Comparison of ENCODE assay signal across 8 mouse cellular contexts in genomic region chr2:92485640-92486295, GRCm38 (mm10). TPM values are rescaled to one million over a fixed set of nuclear protein-coding genes. Genes with fewer than 3 reads are reported as not detected.
DNase-seq lines count a peak whose midpoint lies in the region; ATAC-seq and TF ChIP-seq lines count a peak whose summit lies in the region.

No protein-coding gene starts in this region.

- peaks cover 31% of the 10 kb centered on the region for H3K4me1 ChIP-seq in midbrain, embryonic 10.5 days

- ATAC-seq in Patski: peak; percentile 44
- no peak for ATAC-seq in activated CD4-positive, CD25-positive, alpha-beta regulatory T cell, adult 4 months

- CTCF ChIA-PET in Patski (lab: Charles Lee): interaction anchor here (0.7 to 2.5 kb wide), 20 partner anchors 9 to 354 kb away, joined by 3 to 16 read pairs (median 3); partner anchors contain the start of genes Large2, Pex16 and Slc35c1

- WGBS in midbrain, embryonic 10.5 days: 5% methylated on average over 15 of the region's 15 CpGs

- no peaks in the 10 kb centered on the region for H3K36me3 ChIP-seq in midbrain, embryonic 10.5 days

- peak overlapping the region; percentile 57 for H3K4me3 ChIP-seq in gastrocnemius, adult 2 months
- H3K4me3 ChIP-seq in midbrain, embryonic 10.5 days: peak overlapping the region; percentile 23; the same call in 1 of the 2 replicates

- H3K27me3 ChIP-seq in Patski: peaks cover 9% of the 10 kb centered on the region
- peaks cover 55% of the 10 kb centered on the region for H3K27me3 ChIP-seq in midbrain, embryonic 10.5 days (ENCODE audit: low read depth, poor library complexity, severe bottlenecking)

- POLR2A ChIA-PET in Patski (lab: Charles Lee): no interaction called here

- in situ Hi-C loops in Patski (cut with MboI; ENCODE audit: low pct_unique_long_range_greater_than_20kb): loop anchor here (5.0 kb wide), 1 partner anchor 327 kb away; no protein-coding TSS in a partner anchor

- H3K9me3 ChIP-seq in midbrain, embryonic 10.5 days (replicated peaks): no peaks in the 10 kb centered on the region

- intact Hi-C loops in gastrocnemius, adult 2 months (cut with DNase I): loop anchor here (2.0 kb wide), 1 partner anchor 325 kb away; no protein-coding TSS in a partner anchor
- intact Hi-C loops in left cerebral cortex, postnatal 25 days (cut with DNase I): loop anchor here (1.0 to 5.0 kb wide), 4 partner anchors 43 to 355 kb away; no protein-coding TSS in a partner anchor

- DNase-seq in Patski (ENCODE audit: low read depth, low spot score): no peak
- DNase-seq in cerebellum, postnatal 14 days: peak; percentile 89 to 92
- peak; percentile 81 for DNase-seq in gastrocnemius, adult 2 months
- DNase-seq in induced T-regulatory cell, adult 2 months (ENCODE audit: low read depth): peak; percentile 65
- DNase-seq in left cerebral cortex, postnatal 25 days (ENCODE audit: low spot score in 2 of 2): peak; percentile 80 to 86
- DNase-seq in midbrain, embryonic 10.5 days (ENCODE audit: low spot score): peak; percentile 81
- peak; percentile 65 to 69 for DNase-seq in right cerebral cortex, postnatal 36 days (ENCODE audit: low spot score in 2 of 2)

- TF ChIP-seq CTCF in Patski (IDR thresholded peaks at IDR 0.05): peak; percentile 91
- peak; percentile 87 for TF ChIP-seq CTCF in gastrocnemius, adult 2 months (IDR thresholded peaks at IDR 0.05)

- no peak overlapping the region for H3K27ac ChIP-seq in gastrocnemius, adult 2 months
- no peak overlapping the region for H3K27ac ChIP-seq in midbrain, embryonic 10.5 days (replicated peaks)

RNA-seq across cellular contexts. Expression of gene Slc35c1, which starts 25.4 kb away (rescaled TPM):
- 11.0 TPM for polyA plus RNA-seq in Patski (2021)
- 1 to 10 TPM; 4.9 to 5.1 TPM for total RNA-seq in gastrocnemius, adult 2 months (2021)
- total RNA-seq in left cerebral cortex, postnatal 25 days (2021): 10 to 100 TPM; 18.2 to 18.4 TPM
- 12.8 and 15.1 TPM in 2 replicates for polyA plus RNA-seq in midbrain, embryonic 10.5 days (2016; fragmentation: Nextera tagmentation; extraction: Ambion mirVana)
- 10 to 100 TPM; 36.6 to 47.3 TPM for polyA plus RNA-seq in activated CD4-positive, CD25-positive, alpha-beta regulatory T cell, adult 4 months (2017; shearing (Covaris generic))

RNA-seq across cellular contexts. Expression of gene Cry2, which starts 51.9 kb away (rescaled TPM):
- 16.7 TPM for polyA plus RNA-seq in Patski (2021)
- 10 to 100 TPM; 12.5 to 26.8 TPM for total RNA-seq in gastrocnemius, adult 2 months (2021)
- 100 to 1,000 TPM; 110 to 113 TPM for total RNA-seq in left cerebral cortex, postnatal 25 days (2021)
- 32.8 and 36.2 TPM in 2 replicates for polyA plus RNA-seq in midbrain, embryonic 10.5 days (2016; fragmentation: Nextera tagmentation; extraction: Ambion mirVana)
- polyA plus RNA-seq in activated CD4-positive, CD25-positive, alpha-beta regulatory T cell, adult 4 months (2017; shearing (Covaris generic)): 1 to 10 TPM; 4.2 to 6.3 TPM
